In genomic region chr15:83224136-83224766, GRCm38 (mm10) we compare ENCODE assay signal across 7 mouse cellular contexts. TPM values are rescaled to one million over a fixed set of nuclear protein-coding genes. Genes with fewer than 3 reads are reported as not detected.
DNase-seq lines count a peak whose midpoint lies in the region; ATAC-seq and TF ChIP-seq lines count a peak whose summit lies in the region.

No protein-coding gene starts in this region.

- TF ChIP-seq POLR2A in spleen, adult 2 months (IDR thresholded peaks at IDR 0.05; ENCODE audit: low read depth, low read length), result no peak

- no peak for DNase-seq in spleen, adult 2 months (ENCODE audit: low read depth in 1 of 2, low spot score in 2 of 2)
- DNase-seq in spleen, postnatal 10 days (ENCODE audit: low spot score in 2 of 2), result no peak
- peak; percentile 18 to 40 for DNase-seq in layer of hippocampus, postnatal 36 days
- DNase-seq in cerebellum, adult 9-10 months, result no peak

- H3K9ac ChIP-seq in embryonic facial prominence, embryonic 15.5 days, result no peak overlapping the region
- no peak overlapping the region for H3K9ac ChIP-seq in neural tube, embryonic 13.5 days

- no peak for TF ChIP-seq CTCF in spleen, adult 2 months (IDR thresholded peaks at IDR 0.05; ENCODE audit: extremely low read depth, insufficient read depth, insufficient read length, insufficient replicate concordance)

- H3K4me2 ChIP-seq in embryonic facial prominence, embryonic 15.5 days (replicated peaks), result peak overlapping the region; percentile 22; the same call in 1 of the 2 replicates
- no peak overlapping the region for H3K4me2 ChIP-seq in neural tube, embryonic 13.5 days

- H3K9me3 ChIP-seq in embryonic facial prominence, embryonic 15.5 days (replicated peaks), result no peaks in the 10 kb centered on the region
- no peaks in the 10 kb centered on the region for H3K9me3 ChIP-seq in neural tube, embryonic 13.5 days

- no peaks in the 10 kb centered on the region for H3K36me3 ChIP-seq in spleen, adult 2 months (ENCODE audit: control insufficient read depth, insufficient read depth, low read length)
- H3K36me3 ChIP-seq in embryonic facial prominence, embryonic 15.5 days, result no peaks in the 10 kb centered on the region
- H3K36me3 ChIP-seq in neural tube, embryonic 13.5 days, result no peaks in the 10 kb centered on the region

- WGBS in spleen, adult 2 months, result 43% methylated on average over 9 of the region's 9 CpGs
- 37% methylated on average over 9 of the region's 9 CpGs for whole genome bisulfite sequencing in embryonic facial prominence, embryonic 15.5 days
- WGBS in neural tube, embryonic 13.5 days, result 61% methylated on average over 9 of the region's 9 CpGs

- no peak; the same call in 1 of the 2 replicates for ATAC-seq in embryonic facial prominence, embryonic 15.5 days (ENCODE audit: insufficient number of reproducible peaks, low FRiP score, low TSS enrichment, low read depth)
- ATAC-seq in hematopoietic stem cell, adult 5-6 weeks (replicated peaks in 1 of 2; ENCODE audit: insufficient read depth in 1 of 2, low FRiP score in 2 of 2, low TSS enrichment in 1 of 2, low read depth in 1 of 2, poor library complexity in 2 of 2, severe bottlenecking in 2 of 2), result peak; percentile 19 to 27; a peak in 1 of 4 replicates
- ATAC-seq in neural tube, embryonic 13.5 days (ENCODE audit: low read depth), result no peak

- H3K27me3 ChIP-seq in spleen, adult 2 months (ENCODE audit: control insufficient read depth, insufficient read depth, low read length), result no peaks in the 10 kb centered on the region
- H3K27me3 ChIP-seq in embryonic facial prominence, embryonic 15.5 days, result no peaks in the 10 kb centered on the region
- no peaks in the 10 kb centered on the region for H3K27me3 ChIP-seq in neural tube, embryonic 13.5 days

- H3K4me1 ChIP-seq in spleen, adult 2 months (ENCODE audit: control insufficient read depth, insufficient read depth, insufficient read length), result peaks cover 2% of the 10 kb centered on the region; the same call in 1 of the 2 replicates
- H3K4me1 ChIP-seq in embryonic facial prominence, embryonic 15.5 days, result peaks cover 30% of the 10 kb centered on the region
- peaks cover 15% of the 10 kb centered on the region for H3K4me1 ChIP-seq in neural tube, embryonic 13.5 days (replicated peaks)

- peak overlapping the region; percentile 11; the same call in 1 of the 2 replicates for H3K27ac ChIP-seq in spleen, adult 2 months (ENCODE audit: insufficient read depth, low read length)
- H3K27ac ChIP-seq in embryonic facial prominence, embryonic 15.5 days (replicated peaks), result peak overlapping the region; percentile 92
- H3K27ac ChIP-seq in neural tube, embryonic 13.5 days (replicated peaks), result peak overlapping the region; percentile 71

- no peak overlapping the region for H3K4me3 ChIP-seq in spleen, adult 2 months (ENCODE audit: extremely low read depth, insufficient read depth, insufficient read length)
- no peak overlapping the region for H3K4me3 ChIP-seq in embryonic facial prominence, embryonic 15.5 days (replicated peaks)
- H3K4me3 ChIP-seq in neural tube, embryonic 13.5 days, result no peak overlapping the region

RNA-seq across cellular contexts. Expression of gene A4galt, which starts 27.3 kb away (rescaled TPM):
- polyA plus RNA-seq in spleen, adult 2 months (2012; rRNA removed), result 20.4 and 27.2 TPM in 2 replicates
- polyA plus RNA-seq in embryonic facial prominence, embryonic 15.5 days (2015; fragmentation: Nextera tagmentation; extraction: Ambion mirVana), result 4.3 and 4.7 TPM in 2 replicates
- total RNA-seq in hematopoietic stem cell, adult 5-6 weeks (2017), result not detected in 2 replicates
- 1 to 10 TPM; 2.0 to 4.0 TPM for total RNA-seq in layer of hippocampus, postnatal 36 days (2021)
- polyA plus RNA-seq in neural tube, embryonic 13.5 days (2015; fragmentation: Nextera tagmentation; extraction: Ambion mirVana), result 2.5 and 3.5 TPM in 2 replicates

RNA-seq across cellular contexts. Expression of gene Cyb5r3, which starts 51.9 kb away (rescaled TPM):
- 76.1 and 90.0 TPM in 2 replicates for polyA plus RNA-seq in spleen, adult 2 months (2012; rRNA removed)
- 163 and 185 TPM in 2 replicates for polyA plus RNA-seq in embryonic facial prominence, embryonic 15.5 days (2015; fragmentation: Nextera tagmentation; extraction: Ambion mirVana)
- 28.6 and 38.4 TPM in 2 replicates for total RNA-seq in hematopoietic stem cell, adult 5-6 weeks (2017)
- total RNA-seq in layer of hippocampus, postnatal 36 days (2021), result 10 to 100 TPM; 59.0 to 60.0 TPM
- polyA plus RNA-seq in neural tube, embryonic 13.5 days (2015; fragmentation: Nextera tagmentation; extraction: Ambion mirVana), result 130 and 140 TPM in 2 replicates

Comparison
In these comparisons a context has a peak if more than half of its experiments do, and no peak if none do; other contexts are left out.
1. DNase-seq: peak in layer of hippocampus, postnatal 36 days (2 of 2); none in spleen, adult 2 months (0 of 2), spleen, postnatal 10 days (0 of 2) and cerebellum, adult 9-10 months (single experiment).
2. H3K27ac ChIP-seq: peak in every context shown above with its lines; median percentile 92 in embryonic facial prominence, embryonic 15.5 days; 71 in neural tube, embryonic 13.5 days; 11 in spleen, adult 2 months.
3. ATAC-seq: peak in hematopoietic stem cell, adult 5-6 weeks (2 of 2); none in embryonic facial prominence, embryonic 15.5 days (single experiment) and neural tube, embryonic 13.5 days (single experiment).